Mouse (Mus musculus): ENCODE data around the gene Dpm3. TPM values are rescaled to one million over a fixed set of nuclear protein-coding genes. Genes with fewer than 3 reads are reported as not detected.
A peak's percentile ranks its signal among the peaks of the same experiment; 100 is the strongest.

Dpm3 gene
- total RNA-seq, 2 experiments from 2014 or later, result 108 TPM

- no peak for DNase-seq (ENCODE audit: low spot score in 2 of 2)
Measured at GRCm38 (mm10) chr3:89266439-89266893, 7.3 kb downstream of the Dpm3 start.

- DNase-seq (ENCODE audit: low spot score in 2 of 2), result no peak
Measured at GRCm38 (mm10) chr3:89268916-89269315, 9.8 kb downstream of the Dpm3 start.

GRCm38 (mm10) chr3:89270051-89270755, 11.0 kb downstream of the Dpm3 start, which contains the start of gene Slc50a1:
Gene Slc50a1 (minus strand): TSS chr3:89270570.
- DNase-seq (ENCODE audit: low spot score in 2 of 2), result peak; percentile 59 to 78

- no peak for DNase-seq (ENCODE audit: low spot score in 2 of 2)
Measured at GRCm38 (mm10) chr3:89270891-89271290, 11.7 kb downstream of the Dpm3 start.

DNA sequence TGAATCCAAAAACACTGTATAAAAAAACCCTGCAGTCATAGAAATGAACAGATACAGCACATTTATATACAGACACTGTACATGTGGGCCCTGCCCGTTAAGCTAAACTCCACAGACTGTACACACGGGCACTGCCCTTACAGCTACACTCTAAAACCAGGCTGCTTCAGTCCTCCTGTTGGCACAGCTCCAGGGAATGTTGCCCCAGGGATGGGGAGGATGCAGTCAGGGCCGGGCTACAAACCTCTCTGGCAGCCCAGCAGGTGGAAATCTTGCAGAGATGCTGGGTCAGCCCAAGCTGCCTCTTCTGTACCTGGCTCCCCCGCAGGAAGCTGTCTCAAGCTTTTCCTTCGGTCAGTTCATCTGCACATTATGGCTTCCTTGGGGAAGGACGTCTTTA, 12.6 kb downstream of the Dpm3 start:
- DNase-seq (ENCODE audit: low spot score in 2 of 2), result no peak

- no peak for DNase-seq (ENCODE audit: low spot score in 2 of 2)
Measured at GRCm38 (mm10) chr3:89276061-89276460, 16.9 kb downstream of the Dpm3 start.

DNA sequence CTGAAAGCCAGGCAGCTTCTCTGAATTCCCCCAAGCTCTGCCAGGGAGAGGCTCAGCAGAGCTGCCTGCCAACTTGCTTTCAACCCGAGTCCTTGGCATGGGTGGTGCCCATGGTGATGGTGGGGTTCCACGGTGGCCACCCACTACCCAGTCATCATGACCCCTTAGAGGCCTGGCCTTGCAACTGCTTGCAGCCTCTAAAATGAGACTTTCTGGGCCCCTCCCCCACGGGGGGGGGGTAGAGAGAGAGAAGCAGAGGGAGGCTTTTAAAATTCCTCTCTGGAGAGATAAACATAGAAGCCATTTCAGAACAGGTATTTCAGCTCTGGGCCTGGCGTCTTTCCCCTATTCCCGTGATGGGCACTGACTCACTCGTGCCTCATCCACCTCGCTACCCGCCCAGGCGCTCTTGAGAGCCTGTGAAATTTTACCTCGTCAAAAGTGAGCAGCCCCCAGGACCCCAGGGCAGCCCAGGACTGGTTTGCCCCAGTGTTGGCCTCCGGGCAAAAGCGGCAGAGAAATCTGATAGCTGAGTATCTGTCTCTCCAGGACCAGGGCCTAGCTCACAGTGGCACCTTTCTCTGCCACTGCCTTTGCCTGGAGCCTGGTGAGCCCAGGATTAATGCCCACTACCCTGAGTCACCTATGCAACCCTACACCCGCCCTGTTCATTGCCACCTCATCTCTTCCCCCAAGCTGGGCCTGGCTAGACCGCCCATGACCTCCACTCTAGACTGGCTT, 18.3 kb downstream of the Dpm3 start:
- DNase-seq (ENCODE audit: low spot score in 2 of 2), result no peak

GRCm38 (mm10) chr3:89278107-89278506, 18.9 kb downstream of the Dpm3 start:
- no peak for DNase-seq (ENCODE audit: low spot score in 2 of 2)

DNA sequence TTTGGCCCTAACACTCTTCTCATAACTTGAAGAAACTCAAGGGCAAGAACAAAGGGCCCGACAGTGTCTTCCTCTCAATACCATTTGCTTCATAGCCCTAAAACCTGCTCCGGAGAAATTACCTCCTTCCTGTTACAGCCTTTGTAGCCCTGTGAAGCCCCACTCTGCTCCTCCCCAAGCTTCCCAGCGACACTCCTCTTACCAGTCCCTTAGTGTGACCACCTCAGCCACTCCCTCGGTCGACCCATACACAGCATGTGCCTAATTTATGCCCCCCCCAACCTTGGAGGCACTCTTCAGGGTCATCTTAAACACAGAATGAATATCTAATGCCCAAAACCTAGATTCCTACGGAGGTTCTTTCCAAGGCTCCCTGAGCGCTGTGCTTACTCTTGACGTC, 19.5 kb downstream of the Dpm3 start:
- no peak for DNase-seq (ENCODE audit: low spot score in 2 of 2)

- DNase-seq (ENCODE audit: low spot score in 2 of 2), result peak; percentile 60 to 74
Measured at GRCm38 (mm10) chr3:89279153-89279890, 20.2 kb downstream of the Dpm3 start.

DNA sequence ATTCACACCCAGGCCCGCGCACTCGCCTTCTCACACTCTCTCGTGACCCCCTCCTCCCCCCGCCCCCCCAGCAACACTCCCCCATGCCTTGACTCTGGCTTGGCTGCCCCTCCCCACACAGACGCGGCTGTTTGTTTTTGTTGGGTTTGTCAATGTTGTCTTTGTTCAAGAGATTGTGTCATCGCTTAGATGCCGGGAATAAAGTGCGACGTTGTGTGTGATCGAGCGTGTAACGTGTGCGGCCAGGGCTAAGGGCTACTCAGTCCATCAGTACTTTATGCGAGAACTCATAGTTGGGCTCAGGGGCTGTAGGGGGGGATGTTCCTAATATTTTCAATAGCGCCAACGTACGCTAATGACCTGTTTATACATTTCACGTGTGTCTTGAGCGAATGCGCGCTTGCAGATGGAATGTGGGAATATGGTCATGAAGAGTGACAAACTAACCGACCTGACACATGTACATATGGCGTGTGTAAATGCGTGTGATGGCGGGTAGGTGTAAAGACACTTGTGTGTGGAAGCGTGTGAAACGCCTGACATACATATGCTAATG, 21.0 kb downstream of the Dpm3 start:
- no peak for DNase-seq (ENCODE audit: low spot score in 2 of 2)

DNA sequence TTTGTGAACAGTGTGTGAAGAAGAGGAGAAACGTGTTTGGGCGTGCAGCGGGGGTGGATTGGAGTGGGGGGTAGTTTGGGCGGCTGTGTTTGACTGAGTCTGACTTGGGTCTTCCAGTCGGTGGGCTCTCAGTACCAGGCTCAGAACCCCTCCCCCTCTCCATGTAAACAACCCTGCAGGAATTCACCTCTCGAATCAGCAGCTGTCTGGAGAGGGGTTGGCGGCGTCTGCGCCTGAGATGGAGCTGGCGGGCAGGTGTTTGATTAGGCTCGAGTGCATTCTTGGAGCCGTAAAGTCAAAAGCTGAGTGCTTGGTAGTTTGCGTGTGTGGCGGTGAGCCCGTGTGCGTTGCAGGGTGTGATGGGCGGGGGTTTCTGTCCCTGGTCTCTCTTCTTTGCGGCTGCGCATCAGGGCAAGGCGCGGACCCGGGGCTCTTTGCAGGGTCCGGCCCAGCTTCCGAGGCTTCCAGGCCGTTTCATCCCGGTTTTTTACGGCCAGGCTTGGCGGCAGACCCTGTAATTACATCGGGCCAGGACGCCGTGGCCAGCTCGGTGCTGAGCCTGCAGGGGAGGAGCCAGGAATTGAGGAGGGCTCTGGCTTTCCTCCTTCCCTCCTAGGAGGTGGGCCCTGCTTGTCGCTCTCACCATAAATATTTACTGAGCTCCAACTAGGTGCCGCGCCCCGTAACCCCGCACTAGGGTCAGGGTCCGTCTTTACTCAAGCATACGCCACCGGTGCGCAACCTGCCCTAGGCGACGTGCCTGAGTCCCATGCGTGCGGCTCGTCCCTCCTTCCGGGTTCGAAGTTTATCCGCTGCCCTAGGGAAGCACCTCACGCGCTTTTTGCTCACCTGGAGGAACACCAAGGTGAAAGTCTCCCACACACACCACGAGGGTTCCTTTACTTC, 21.7 kb downstream of the Dpm3 start, which contains the start of gene Efna1:
TSS of gene Efna1 (minus strand) at position 537 of the 906 bp plus-strand sequence.
- no peak for DNase-seq (ENCODE audit: low spot score in 2 of 2)

- DNase-seq (ENCODE audit: low spot score in 2 of 2), result peak; percentile 58 to 75
Measured at GRCm38 (mm10) chr3:89281579-89282290, 22.6 kb downstream of the Dpm3 start.

DNA sequence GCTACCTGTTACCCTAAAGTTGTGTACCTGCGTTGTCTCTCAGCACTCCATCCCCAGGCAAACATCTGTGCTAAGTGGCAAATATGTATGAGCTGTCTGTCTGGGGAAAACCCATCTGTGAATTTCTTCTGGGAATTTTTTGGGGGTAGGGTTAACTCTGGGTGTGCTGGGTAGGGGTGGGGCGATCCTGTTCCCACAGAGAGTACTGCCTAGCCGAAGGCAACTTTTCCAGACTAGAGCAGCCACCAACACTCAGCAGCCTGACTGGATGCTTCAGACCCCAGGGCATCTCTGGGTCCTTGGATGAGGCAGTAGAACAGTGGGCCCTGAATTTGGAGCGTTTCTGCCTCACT, 23.1 kb downstream of the Dpm3 start:
- no peak for DNase-seq (ENCODE audit: low spot score in 2 of 2)

GRCm38 (mm10) chr3:89284261-89284660, 25.1 kb downstream of the Dpm3 start:
- no peak for DNase-seq (ENCODE audit: low spot score in 2 of 2)

- DNase-seq (ENCODE audit: low spot score in 2 of 2), result no peak
Measured at GRCm38 (mm10) chr3:89285526-89285925, 26.4 kb downstream of the Dpm3 start.

DNA sequence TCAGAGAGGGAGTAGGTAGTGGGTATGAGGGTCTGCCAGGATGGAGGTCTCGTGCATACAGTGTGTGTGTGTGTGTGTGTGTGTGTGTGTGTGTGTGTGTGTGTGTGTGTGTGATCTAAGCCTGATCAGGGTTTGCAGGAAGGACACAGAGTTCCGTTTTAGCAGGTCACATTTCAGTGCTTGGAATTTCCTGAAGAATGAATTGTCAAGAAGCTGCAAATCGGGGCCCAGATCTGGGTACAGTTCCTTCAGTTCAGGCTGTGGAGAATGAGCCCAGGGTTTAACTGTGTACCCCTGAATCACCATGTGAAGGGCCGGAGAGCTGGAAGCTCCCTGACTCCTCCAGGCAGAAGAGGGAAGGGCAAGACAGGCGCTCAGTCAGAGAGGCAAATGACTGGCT, 28.1 kb downstream of the Dpm3 start:
- no peak for DNase-seq (ENCODE audit: low spot score in 2 of 2)

DNA sequence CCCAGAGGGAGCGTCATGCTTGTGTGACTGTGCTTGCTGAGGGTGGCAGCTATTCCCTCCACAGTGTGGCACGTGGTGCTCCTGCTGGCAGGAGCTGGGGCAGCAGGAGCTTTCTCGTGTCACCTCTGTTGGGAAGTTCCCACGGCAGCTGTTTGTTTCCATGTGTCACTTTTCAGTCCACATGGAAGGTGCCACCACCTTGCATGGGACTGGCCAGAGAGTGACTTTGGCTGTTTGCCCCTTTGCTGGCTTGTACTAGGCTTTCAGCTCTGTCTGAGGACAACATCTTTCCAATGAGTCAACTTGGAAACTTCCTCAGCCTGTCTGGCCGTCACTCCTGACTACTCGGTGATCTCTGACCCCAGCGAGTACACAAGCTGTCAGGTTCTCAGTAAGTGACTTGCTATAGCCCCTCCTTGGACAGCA, 29.4 kb downstream of the Dpm3 start:
- DNase-seq (ENCODE audit: low spot score in 2 of 2), result no peak

- DNase-seq (ENCODE audit: low spot score in 2 of 2), result no peak
Measured at GRCm38 (mm10) chr3:89291874-89292273, 32.7 kb downstream of the Dpm3 start.

GRCm38 (mm10) chr3:89292303-89292702, 33.1 kb downstream of the Dpm3 start:
- no peak for DNase-seq (ENCODE audit: low spot score in 2 of 2)
